Mouse (Mus musculus) neural tube, embryonic 10.5 days (tissue): Measurements from ENCODE around the gene Frem1.

ENCODE experiments used
- DNase-seq: peaks from one replicate; pipeline ENCODE4 v3.0.0-alpha.2; 2017; ENCODE audit warnings: low spot score; ENCODE audit errors: extremely low spot score

Gene Frem1

DNA sequence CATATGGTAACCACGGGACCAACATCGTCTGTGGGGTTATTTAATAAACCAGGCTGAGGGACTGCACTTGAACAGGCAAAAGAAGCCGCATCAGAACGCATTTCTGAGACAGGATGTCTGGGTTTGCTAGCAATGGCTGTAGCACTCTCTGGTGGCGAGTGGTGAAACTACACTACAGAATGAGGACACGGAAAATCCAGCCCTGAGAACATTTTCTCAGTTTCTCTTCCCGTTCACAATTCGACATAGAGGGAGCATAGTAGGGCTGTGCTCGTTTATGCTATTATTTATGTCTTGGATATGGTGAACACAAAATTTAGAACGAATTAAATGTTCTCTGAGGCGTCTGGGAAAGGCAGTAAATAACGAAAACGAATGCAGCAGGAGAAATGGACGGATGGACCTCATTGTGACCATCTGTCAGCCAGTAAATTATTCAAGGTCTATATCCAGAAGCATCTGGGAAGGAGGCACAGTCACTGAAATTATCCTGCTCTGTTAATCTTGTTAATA is 118.4 kb downstream of the Frem1 start:
- peak; percentile 77 for DNase-seq

DNA sequence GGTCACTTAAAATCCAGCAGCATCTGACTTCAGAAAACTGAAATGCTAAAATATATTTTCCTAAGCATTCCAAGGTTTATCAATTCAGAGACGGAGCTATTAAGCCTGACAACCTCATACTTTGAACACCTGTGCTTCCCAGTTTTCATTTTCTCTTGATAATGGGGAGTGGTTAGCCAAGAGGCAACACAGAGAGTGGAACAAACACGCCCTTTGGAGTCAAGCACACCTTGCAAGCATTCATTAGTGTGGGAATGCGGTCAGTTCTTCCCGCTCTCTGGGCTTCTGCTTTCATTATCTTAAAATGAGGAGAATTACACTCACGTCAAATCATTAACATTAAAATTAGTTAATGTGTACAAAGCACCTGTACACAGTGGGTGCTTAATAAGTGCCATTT is 122.1 kb downstream of the Frem1 start:
- no peak for DNase-seq

DNA sequence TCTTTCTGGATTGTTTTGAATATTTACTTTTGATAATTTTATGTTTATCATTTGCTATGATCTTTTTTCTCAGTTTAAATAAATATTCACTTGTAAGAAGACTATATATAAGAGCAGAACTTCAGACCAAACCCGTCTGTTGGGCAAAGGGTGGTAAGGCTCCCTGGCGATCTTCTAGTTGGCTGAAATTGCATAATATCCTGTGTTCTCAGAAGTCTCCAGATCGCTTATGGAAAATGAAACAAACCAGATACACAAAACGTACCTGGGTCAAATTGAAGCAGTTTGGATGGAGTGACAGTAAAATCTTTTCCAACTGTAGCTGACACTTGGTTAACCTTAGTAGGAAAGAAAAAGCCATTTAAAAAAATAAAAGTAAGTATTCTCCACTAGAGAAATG is 130.2 kb downstream of the Frem1 start:
- no peak for DNase-seq

DNA sequence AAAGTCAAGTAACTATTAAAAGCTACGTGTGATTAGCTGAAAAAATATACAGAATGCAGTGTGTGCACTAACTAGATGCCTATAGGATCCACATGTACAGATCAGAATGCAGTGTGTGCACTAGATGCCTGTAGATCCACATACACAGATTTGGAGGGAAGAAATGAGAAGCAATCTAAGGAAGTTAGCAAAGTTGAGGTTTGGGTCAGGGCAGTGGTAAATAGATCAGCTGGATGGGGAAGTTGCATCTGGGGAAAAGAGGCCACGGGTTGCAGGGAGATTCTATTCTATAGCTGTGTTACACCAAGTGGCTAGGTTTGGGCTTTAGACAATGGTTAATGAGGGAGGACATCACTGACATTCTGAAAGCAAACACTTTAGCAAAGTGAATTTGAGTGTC is 133.5 kb downstream of the Frem1 start:
- DNase-seq = no peak

DNA sequence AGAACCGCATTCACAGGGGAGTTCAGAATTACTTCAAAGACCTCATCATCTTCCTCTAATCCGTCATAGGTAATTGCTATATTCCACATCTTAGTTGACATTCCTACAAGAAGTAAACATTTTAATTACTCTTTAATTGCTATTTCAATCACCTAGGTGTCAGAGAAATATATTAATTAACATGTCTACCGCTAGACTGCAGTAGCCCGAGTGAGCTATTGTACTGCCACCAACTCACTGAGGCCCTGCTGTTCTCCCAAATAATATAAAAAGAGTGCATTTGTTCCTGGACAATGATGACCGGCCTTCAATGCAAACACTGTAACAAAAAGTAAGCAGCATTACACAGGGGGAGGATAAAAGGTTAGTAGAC is 135.5 kb downstream of the Frem1 start:
- no peak for DNase-seq

DNA sequence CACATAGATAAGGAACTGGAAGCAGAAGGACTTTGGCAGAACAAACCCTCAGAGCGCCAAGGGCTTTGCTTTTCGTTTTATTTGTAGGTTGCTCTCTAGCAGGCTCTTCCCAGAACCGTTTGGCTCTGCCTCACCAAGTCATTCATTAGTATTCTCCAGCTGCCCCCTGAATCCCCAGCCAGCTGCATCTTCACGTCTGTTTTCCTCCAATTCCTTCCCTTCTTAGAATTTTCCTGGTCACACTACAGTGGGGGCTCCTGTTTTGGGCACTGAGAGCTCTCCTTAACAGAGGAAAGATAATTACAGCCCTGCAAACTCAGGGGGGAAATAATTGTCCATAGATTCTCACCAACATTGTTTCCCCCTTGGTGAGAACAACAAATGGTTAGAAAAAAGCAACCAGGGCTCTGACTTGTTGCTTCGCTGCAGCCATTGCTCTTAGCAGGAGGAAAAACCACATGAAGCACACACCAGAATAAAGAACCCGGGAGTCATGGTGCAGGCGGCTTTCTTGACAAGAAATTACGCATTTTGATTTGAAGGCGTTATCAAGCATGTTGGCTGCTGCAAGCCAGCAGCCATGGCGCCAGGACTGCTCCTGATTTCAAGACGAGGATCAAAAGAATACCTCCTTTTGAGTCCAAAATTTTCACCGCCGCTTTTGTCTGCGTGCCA is 136.0 kb downstream of the Frem1 start:
- DNase-seq = no peak

DNA sequence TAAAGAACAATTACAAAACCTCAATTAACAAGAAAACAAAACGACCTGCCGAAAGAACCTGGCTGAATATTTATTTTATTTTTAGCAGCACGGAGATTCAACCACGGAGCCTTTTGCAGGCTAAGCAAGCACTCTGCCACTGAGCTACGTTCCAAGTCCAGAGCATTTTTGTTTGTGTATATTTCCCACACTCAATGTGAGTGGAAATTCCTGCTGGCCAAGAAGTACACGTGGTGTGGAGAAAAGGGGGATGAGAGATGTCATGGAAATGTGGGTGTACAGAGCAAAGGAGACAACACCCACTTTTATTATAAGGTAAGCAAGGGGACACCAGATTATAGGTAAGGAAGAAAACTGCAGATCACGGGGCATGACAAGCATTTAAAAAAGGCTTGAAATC is 136.6 kb downstream of the Frem1 start:
- no peak for DNase-seq

DNA sequence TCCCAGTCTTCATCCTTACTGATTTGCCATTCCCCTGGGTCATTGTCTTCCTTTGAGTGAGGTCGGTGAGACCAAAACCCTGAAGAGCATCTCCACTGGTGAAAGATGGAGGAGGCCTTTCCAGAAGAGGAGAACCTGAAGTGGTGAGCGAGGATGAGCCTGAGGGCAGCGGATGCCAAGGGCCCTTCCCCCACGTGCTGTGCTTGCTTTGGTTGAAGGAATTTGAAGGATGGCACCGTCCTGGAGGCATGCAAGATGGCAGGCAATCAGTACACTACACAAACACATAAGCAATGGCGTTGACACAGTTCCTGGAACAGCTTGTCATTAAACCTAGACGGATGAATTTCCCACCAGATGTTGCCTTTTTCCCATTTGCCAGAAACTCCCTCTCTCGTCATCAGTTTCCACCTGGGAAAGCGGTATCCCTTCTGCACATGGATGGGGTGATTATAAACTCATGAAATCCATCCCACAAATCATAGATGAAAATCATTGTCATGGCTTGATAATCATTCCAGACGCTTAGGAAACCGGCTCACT is 137.5 kb downstream of the Frem1 start:
- DNase-seq = no peak

DNA sequence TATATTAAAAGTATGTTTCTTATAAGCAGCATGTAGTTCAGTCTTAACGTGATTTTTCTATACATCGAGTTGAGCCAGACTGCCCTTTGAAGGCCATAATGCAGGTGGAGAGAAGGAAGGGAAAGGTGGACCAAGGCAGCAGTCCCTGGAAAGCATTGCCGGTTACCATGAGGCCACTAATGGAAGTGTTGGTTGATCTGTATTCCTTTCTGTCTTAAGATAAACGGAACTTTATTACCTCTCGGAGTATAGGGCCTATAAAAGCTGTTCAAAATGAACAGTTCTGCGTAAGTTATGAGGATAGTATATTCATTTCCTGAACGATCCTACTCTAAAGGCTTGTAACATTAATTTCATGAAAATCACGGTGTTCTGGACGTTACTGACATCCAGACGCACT is 156.9 kb downstream of the Frem1 start:
- no peak for DNase-seq

DNA sequence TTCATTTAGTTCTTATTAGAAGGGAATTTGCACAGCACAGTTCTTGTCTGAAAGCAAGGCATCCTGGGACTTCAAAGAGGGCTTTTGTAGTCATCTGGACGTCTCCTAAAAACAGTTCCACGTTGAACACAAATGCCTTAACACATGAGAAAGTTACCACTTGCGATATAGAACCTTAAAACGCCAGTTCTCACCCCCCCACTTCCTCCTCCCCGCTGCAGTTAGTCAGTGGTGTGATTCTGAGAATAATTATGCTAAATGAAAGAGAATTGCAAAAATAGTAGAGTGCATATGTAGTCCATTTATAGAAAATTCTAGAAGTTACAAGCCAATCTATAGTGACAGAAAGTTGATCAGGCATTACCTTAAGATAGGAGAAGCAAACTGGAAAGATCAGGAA is 159.9 kb downstream of the Frem1 start:
- no peak for DNase-seq

DNA sequence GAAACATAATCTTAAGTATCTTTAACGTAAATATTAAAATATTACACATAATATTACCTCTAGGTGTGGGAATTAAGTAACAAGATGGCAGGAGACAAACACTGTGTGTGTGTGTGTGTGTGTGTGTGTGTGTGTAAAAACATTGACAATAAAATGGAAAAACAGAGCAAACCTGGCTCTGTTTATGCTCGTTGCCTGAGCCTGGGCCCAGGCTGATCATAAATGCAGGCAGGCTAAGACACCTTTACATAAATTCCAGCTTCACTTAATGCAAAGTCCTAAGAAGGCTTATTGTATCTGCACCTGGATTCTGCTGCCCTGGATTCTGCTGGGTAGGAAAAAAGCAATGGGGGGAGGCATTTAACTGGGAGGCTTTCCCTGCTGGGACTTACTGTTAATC is 160.6 kb downstream of the Frem1 start:
- no peak for DNase-seq

DNA sequence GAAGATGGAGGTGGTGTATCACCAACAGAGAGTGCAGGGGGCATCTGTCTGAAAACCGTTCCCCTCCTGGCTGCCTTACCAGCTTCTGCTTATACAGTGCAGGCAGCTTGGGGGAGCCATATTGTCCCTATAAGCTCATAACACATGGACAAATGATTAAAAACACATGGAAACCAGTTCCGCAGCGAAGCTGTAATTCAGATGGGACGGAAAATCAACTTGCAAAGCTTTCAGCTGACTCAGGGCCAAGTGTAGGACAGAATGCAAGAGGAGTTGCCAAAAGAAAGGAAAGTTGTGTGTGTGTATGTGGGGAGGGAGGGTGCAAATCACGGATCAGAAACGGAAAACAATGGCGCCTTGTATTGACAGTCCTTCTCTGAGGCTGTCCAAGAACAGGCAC is 161.1 kb downstream of the Frem1 start:
- DNase-seq = peak; percentile 46

DNA sequence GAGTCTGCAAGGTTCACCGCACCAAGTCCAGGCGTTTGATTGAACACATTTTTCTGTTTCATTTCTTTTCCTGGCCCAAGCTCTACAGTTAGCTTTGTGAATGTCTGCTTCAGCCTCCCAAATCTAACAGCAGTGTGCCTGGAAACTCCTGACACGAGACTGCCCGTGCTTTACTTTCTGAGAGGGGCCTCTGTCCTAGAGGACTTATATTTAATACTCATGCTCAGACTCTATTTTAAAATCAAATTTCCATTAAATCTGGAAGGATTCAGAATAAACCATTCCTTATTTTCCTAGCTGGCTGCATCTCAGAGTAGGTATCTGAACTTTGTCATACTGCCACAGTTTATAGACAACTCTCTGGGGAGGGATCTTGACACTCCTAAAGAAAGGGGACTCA is 161.6 kb downstream of the Frem1 start:
- no peak for DNase-seq

DNA sequence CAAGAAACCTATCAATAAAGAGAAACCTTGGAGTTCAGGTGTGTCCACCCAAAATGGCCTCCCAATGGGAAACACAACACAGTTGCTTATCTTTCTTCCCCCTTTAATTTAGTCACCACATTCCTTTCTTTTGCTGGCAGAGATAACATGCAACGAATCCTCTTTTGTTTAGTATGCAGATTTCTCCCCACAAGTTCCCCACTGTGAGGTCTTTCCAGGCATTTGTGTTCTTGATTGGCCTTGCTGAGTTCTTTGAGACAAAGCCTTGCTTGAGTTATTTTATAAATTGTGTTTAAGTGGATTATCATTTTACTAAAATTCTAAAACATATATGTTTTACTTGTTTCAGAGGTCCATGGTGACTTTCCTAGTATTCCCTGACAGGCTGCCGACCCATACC is 166.0 kb downstream of the Frem1 start:
- DNase-seq = no peak

DNA sequence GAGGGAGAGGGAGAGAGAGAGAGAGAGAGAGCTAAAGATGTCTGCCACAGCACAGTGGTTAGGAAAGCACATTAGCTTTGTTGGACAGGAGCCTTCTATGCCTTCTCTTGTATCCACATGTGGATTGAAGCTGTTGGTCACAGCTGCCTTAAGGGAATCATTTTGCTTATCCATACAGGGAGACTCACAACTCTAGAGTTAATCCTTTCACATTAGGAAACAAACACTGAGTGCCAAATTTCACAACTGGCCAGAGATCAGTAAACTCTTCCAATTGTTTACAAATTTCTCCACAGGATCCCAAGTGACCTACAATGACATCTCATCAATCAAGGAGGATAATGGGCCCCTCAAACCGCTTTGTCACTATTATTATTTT is 166.6 kb downstream of the Frem1 start:
- no peak for DNase-seq

DNA sequence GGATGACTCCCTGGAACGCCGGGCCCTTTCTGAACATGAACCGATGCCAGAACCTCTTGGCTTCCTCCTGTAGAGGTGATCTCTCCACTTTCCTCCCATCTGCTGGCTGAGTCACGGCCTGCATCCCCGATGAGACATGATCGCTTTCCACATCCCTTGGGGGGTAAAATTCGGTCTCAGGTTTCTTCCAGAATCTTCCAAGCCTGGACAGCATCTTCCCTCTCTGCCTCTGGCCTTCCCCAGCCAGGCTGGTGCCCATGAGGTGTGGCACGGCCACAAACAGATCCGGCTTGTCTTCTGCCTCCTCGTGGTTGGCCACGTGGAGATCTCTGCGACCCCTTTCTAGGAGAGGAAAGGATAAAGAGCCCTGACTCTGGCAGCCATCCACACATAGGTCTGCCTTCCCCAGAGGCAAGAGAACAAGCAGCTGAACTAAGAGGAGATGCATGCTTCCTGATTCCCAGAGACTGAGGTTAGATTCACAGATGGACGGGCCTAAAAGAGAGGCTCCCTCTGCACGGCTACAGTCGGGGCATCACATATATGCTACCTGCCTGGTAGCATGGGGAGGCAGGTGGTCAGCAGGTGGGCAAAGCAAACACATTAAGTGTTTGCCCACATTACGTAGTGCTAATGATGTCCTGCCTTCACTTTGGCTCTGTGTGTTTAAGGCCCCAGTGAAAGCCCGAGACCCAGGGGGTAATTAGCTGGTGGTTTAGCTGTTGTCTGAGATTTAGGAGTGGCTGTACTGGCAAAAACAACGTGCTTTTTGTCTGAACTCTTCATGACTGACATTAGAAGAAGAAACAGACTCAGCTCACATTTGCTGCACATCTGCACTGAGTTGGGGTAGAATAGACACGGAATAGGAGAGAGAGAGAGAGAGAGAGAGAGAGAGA is 167.3 kb downstream of the Frem1 start, which contains the start of gene Cer1:
Gene Cer1 (minus strand): TSS at position 513 of the 899 bp plus-strand sequence.
- DNase-seq = no peak

DNA sequence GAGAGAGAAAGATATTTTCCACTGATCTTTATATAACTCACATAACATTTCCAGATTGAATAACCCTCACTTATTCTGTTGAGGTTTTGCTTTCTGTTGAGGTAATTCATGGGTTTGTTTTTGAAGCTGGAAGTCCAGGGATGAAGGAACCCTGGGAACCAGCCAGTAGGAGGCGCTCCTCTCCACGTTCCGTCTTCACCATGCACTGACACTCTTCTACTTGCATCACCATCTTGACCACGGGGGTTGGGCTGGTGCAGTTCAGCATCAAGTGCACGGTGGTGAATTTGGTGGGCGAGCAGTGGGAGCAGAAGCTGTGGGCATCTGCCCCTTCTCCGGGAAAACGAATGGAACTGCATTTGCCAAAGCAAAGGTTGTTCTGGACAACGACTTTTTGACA is 169.6 kb downstream of the Frem1 start:
- no peak for DNase-seq

DNA sequence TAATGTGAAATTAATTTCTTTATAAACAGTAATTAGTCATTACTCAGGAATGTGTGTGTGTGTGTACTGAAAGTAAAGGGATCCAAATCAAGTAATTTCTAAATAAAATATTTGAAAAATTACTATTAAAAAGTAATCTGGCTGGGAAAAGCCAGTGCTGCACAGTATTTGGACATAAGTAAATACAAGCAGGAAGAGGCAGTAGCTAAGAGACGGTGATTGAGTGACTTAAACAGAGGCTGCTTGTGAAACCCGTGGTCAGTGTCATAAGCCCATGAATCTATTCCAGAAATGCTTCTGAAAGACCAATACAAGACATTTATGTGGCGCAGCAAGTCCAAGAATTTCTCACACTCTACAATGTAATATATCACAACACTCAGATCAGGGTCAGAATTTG is 170.8 kb downstream of the Frem1 start:
- DNase-seq = no peak

DNA sequence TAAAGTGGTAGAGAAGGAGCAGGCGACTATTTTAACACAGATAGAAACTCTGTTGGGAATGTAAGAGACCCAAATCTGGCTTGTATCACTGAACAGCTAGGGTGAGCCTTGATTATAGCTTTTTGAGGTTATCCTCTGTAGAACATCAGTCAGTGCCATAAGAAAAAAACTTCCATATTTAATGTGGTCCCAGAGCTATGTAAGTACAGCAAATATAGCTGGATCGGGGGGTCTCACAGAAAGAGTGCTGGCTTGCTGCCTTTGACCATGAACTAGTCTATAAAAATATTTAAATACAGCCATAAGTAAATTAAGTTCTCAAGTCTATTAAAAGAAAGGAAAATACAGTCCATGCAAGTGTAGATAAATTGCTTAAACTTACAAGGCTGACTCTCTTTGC is 171.9 kb downstream of the Frem1 start:
- DNase-seq = no peak

DNA sequence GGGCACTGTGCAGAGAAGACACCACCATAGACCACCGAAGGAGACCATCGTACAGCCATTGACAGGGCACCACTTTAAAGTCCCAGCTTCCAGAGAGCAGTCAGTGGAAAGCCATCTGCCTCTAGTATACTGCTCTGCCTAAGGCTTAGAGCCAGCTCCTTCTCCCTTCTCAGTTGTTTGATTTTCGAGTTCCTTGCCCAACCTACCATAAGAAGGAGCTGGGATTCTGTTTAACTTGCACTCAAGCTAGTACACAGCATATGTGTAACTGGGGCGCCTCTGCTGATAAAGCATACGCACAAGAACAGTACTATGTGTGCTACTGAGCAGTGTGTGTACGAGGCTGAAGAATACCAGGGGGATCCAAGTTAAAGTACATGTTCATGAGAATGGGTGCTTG is 173.0 kb downstream of the Frem1 start:
- DNase-seq = no peak

DNA sequence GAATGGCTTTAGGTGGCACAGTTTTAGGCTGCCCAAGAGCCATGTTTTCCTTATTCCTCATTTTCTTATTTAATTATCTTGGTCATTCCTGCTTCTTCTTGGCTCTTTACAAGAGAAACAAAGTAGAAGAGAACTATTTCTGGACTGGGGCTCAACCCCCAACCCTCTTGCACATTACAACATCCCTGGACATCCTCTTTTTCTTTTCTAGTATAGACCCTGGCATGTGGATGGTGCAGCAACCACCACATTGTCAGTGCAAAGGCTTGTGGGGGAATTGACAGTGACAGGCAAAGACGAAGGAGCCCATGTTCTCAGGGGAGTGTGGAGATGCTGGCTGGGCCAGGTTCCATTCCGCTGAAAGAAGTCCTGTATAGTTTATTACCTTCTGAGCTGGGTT is 175.5 kb downstream of the Frem1 start:
- no peak for DNase-seq

DNA sequence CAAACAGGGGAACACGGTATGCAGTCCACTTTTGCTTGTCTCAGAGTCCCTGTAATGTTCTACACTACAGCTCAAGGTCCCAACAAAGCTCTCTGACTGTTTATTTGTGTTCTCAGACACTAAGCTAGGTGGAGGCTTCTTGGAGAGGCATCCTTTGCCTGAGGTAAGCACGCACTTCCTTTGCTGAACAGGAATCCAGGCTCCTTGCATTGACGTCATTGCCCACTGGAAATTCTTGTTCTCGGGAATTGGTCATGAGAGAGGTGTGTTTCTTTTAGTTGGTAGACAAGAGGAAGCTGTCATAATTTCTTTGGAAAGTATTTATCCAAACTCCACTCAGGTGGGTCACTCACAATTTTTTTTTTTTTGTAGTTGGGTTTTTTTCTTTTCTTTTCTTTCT is 176.6 kb downstream of the Frem1 start:
- DNase-seq = no peak

DNA sequence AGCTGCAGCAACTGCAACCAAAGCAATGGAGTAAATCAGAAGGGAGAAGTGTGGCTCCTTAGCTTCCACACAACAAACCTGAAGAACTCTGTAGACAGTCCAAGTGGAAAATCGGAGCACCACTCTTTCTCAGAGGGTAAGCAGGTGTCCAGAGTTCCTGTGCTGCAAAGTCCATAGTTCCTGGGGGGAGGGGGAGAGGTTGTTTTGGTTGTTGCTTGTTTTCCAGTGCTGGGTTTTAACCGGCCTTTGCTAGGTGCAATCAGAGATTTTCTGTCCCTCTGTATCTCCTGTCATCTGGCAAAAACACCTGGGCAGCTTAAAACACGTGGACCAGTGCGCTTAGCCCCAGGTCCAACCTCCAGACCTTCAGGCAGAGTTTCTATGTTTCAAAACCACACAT is 177.3 kb downstream of the Frem1 start:
- no peak for DNase-seq
